Mouse (Mus musculus): ENCODE data around the gene Lhx1. TPM values are rescaled to one million over a fixed set of nuclear protein-coding genes. Genes with fewer than 3 reads are reported as not detected.

Gene Lhx1
- polyA plus RNA-seq, 1 experiment from 2014 or later, result not detected

DNA sequence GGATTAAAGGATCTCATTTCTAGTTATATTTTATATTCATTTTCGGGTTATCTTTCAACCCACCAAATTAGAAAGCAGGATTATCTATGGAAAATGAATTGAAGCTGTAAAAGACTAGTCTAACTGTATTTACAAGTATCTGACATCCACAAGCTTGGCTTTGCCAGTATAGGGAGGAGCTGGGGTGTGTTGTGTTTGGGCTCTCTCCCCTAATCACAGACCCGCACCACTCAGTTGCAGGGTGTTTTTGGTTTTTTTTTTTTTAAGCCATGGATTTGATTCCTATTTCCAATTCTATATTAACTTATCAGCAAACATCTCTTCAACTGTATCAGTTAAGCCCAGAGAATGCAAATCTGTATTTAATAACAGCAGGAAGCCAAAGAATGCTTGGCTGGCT lies 7.9 kb downstream of the Lhx1 start:
- H3K9ac ChIP-seq, result no peak overlapping the region
- no peak overlapping the region for H3K4me2 ChIP-seq
- H3K36me3 ChIP-seq, result no peaks in the 10 kb centered on the region
- H3K4me3 ChIP-seq, result no peak overlapping the region
- peaks cover 18% of the 10 kb centered on the region for H3K4me1 ChIP-seq
- ATAC-seq (ENCODE audit: extremely low read depth, insufficient number of reproducible peaks, low FRiP score, low TSS enrichment), result no peak
- WGBS, result 49% methylated on average over 2 of the region's 2 CpGs
- H3K27ac ChIP-seq (replicated peaks), result no peak overlapping the region
- no peaks in the 10 kb centered on the region for H3K9me3 ChIP-seq
- H3K27me3 ChIP-seq (replicated peaks), result peaks cover 83% of the 10 kb centered on the region

DNA sequence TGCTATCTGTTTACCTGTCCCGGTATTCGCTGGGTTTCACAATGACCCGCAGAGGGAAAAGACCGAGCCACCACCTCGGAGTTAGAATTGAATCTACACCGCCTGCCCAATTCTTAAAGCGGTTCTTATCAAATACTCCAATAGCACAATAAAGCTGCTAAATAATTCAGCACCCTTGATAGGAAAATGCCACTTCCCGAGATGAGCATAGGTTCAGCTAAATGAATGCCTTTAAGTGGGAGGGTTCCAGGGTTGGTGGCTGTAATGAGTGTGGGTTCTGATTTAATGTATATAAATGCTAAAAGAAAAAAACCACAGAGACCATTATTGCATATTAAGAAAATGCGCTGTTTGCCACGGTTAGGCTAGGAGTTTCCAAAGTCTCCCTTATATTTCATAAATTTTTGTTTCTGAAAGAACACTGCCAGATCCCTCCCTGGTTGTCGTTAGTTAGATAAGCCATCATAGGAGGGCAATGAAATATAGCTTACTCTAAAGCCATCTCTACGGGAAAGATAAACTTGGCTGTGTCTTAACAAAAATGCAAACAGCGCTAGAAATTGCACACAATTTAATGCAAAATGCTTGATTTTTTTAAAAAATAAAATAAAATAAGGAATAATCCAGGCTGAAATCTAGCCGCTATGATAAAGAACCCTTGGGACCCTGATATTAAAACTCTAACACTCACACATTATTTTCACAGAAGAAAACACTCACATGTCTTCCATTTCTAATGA lies 8.7 kb downstream of the Lhx1 start:
- H3K4me2 ChIP-seq, result no peak overlapping the region
- no peak overlapping the region for H3K9ac ChIP-seq
- 16% methylated on average over 14 of the region's 14 CpGs for WGBS
- H3K27me3 ChIP-seq (replicated peaks), result peaks cover 75% of the 10 kb centered on the region
- H3K9me3 ChIP-seq, result no peaks in the 10 kb centered on the region
- no peaks in the 10 kb centered on the region for H3K36me3 ChIP-seq
- H3K27ac ChIP-seq (replicated peaks), result no peak overlapping the region
- H3K4me3 ChIP-seq, result no peak overlapping the region
- peaks cover 21% of the 10 kb centered on the region for H3K4me1 ChIP-seq
- no peak for ATAC-seq (ENCODE audit: extremely low read depth, insufficient number of reproducible peaks, low FRiP score, low TSS enrichment)

DNA sequence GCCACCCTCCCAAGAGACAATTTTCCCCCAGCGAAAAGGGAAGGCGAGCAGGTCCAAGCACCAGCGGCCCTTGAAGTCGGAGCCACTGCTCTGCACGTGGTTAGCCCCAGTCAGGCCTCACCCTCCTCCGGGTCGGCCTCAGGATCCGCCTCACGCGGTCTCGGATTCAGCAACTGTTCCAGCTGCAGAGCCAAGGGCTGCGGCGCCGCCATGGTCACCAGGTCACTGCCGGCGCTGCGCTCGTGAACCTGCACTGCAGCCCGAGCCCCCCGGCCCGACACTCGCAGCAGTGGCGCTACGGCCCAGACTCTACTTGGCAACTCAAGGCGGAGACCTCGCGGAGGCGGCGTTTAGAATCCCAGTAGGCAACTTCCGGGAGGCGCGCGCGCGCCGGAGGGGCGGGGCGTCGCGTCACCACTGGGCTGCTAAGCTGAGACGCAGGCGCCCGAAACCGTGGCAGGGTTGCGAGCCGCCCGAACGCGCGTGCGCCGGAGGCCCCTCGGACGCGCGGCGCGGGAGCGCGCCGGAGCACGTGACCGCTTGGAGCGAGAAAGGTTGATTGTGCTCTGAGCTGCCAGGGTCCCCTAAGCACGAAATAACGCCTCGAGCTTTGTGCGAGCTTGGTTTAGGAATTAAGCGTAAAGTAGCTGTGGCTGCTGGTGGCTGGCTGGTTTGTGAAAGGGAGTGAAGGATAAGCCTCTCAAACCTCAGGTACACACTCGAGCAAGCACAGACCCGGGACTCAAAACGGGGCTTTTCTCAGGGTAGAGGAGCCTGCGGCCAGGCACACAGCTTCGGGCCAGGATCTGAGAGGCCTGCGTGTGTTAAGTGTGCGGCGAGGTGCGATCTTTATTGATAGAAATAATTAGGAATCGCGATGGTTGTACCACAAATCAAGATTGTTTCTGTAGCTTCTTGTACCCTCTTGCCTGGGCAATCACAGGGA lies 11.9 kb downstream of the Lhx1 start, which contains the start of gene Aatf:
Gene Aatf (minus strand): TSS at position 352 of the 946 bp plus-strand sequence.
- WGBS, result under 1% methylated on average over 80 of the region's 80 CpGs
- peak; percentile 98 for ATAC-seq (ENCODE audit: extremely low read depth, insufficient number of reproducible peaks, low FRiP score, low TSS enrichment)
- Histone ChIP-seq H3K4me1 (peaks cover 19% of the 10 kb centered on the region), H3K4me3 (peak within 1 kb of the TSS; percentile 72), H3K9me3 (no peaks in the 10 kb centered on the region), H3K27me3 (replicated peaks) (peaks cover 43% of the 10 kb centered on the region), H3K4me2 (peak within 1 kb of the TSS; percentile 94), H3K9ac (peak within 1 kb of the TSS; percentile 89), H3K36me3 (peaks cover 28% of the 10 kb centered on the region), H3K27ac (replicated peaks) (peak within 1 kb of the TSS; percentile 76)

DNA sequence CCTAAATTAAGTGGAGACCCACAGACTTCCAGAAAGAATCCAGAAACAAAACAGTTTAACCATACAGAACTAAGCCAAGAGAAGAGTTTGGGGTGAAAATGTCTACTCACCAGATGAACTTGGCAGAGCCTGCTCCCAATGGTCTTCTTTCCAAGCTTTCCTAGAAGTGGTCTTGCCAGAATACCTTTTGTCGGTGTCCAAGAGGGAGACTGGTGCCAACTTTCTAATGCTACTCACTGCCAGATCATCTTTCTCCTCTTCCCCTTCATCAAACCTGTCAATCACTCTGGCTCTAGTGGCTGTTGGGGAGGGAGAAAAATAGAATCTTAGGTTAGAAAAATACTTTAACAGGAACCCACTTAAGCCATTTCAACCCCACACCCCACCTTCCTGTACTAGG lies 13.3 kb downstream of the Lhx1 start:
- no peak for ATAC-seq (ENCODE audit: extremely low read depth, insufficient number of reproducible peaks, low FRiP score, low TSS enrichment)
- Histone ChIP-seq H3K4me1 (peaks cover 19% of the 10 kb centered on the region), H3K36me3 (peaks cover 42% of the 10 kb centered on the region), H3K27ac (replicated peaks) (no peak overlapping the region), H3K27me3 (replicated peaks) (peaks cover 31% of the 10 kb centered on the region), H3K4me2 (peak overlapping the region; percentile 94), H3K4me3 (peak overlapping the region; percentile 72; the same call in 1 of the 2 replicates), H3K9ac (peak overlapping the region; percentile 85), H3K9me3 (no peaks in the 10 kb centered on the region)
- 85% methylated on average over 1 of the region's 1 CpGs for WGBS

DNA sequence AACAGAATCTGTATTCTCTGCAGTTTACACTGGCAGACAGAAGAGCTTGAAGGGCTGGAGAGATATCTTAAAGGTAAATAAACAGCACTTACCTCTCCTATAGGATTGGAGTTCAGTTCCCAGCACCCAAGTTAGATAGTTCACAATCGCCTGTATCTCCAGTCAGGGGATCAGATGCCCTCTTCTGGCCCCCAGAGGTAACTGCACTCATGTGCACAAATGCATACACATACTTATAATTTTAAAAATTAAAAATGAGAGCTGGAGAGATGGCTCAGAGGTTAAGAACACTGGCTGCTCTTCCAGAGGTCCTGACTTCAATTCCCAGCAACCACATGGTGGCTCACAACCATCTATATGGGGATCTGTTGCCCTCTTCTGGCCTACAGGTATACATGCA lies 21.0 kb downstream of the Lhx1 start:
- no peak overlapping the region for H3K9ac ChIP-seq
- no peak overlapping the region for H3K4me2 ChIP-seq
- H3K27me3 ChIP-seq (replicated peaks), result no peaks in the 10 kb centered on the region
- WGBS, result 96% methylated on average over 1 of the region's 1 CpGs
- no peak for ATAC-seq (ENCODE audit: extremely low read depth, insufficient number of reproducible peaks, low FRiP score, low TSS enrichment)
- H3K36me3 ChIP-seq, result peaks cover 73% of the 10 kb centered on the region
- H3K4me3 ChIP-seq, result no peak overlapping the region
- no peaks in the 10 kb centered on the region for H3K4me1 ChIP-seq
- no peak overlapping the region for H3K27ac ChIP-seq (replicated peaks)
- peaks cover 5% of the 10 kb centered on the region; the same call in 1 of the 2 replicates for H3K9me3 ChIP-seq

- no peaks in the 10 kb centered on the region for H3K27me3 ChIP-seq (replicated peaks)
- no peak overlapping the region for H3K27ac ChIP-seq (replicated peaks)
- H3K4me3 ChIP-seq, result no peak overlapping the region
- H3K4me2 ChIP-seq, result no peak overlapping the region
- WGBS, result 65% methylated on average over 2 of the region's 2 CpGs
- ATAC-seq (ENCODE audit: extremely low read depth, insufficient number of reproducible peaks, low FRiP score, low TSS enrichment), result no peak
- H3K9ac ChIP-seq, result no peak overlapping the region
- H3K4me1 ChIP-seq, result no peaks in the 10 kb centered on the region
- peaks cover 35% of the 10 kb centered on the region for H3K36me3 ChIP-seq
- H3K9me3 ChIP-seq, result no peaks in the 10 kb centered on the region
Observed at GRCm38 (mm10) chr11:84497944-84498343, 27.4 kb downstream of the Lhx1 start.

- Histone ChIP-seq H3K36me3 (peaks cover 40% of the 10 kb centered on the region), H3K4me3 (no peak overlapping the region), H3K27ac (replicated peaks) (no peak overlapping the region), H3K9ac (no peak overlapping the region), H3K4me1 (no peaks in the 10 kb centered on the region), H3K4me2 (no peak overlapping the region), H3K9me3 (no peaks in the 10 kb centered on the region), H3K27me3 (replicated peaks) (no peaks in the 10 kb centered on the region)
- no peak for ATAC-seq (ENCODE audit: extremely low read depth, insufficient number of reproducible peaks, low FRiP score, low TSS enrichment)
Observed at GRCm38 (mm10) chr11:84496901-84497300, 28.4 kb downstream of the Lhx1 start.

DNA sequence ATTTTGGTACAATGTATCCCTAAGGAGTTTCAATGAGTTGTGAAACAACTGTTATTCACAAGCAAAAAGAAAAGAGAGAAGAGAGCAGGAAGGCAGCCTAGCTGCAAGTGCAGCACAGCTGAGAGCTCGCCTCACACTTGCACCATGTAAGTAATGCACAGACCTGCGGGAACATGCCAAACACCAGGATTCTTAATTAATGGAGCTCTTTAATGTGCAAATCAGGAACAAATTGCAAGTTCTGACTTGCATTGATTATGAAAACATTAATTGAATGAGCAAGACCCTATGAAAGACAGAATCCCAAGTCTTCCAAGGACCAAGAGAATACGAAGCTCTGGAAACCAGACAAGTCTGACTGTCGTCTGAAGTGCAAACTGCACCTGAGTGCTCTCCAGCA lies 29.6 kb downstream of the Lhx1 start:
- no peaks in the 10 kb centered on the region for H3K9me3 ChIP-seq
- WGBS, result 89% methylated on average over 4 of the region's 4 CpGs
- no peak overlapping the region for H3K9ac ChIP-seq
- no peaks in the 10 kb centered on the region for H3K27me3 ChIP-seq (replicated peaks)
- no peak for ATAC-seq (ENCODE audit: extremely low read depth, insufficient number of reproducible peaks, low FRiP score, low TSS enrichment)
- H3K4me2 ChIP-seq, result no peak overlapping the region
- no peaks in the 10 kb centered on the region for H3K4me1 ChIP-seq
- H3K4me3 ChIP-seq, result no peak overlapping the region
- H3K36me3 ChIP-seq, result peaks cover 46% of the 10 kb centered on the region
- no peak overlapping the region for H3K27ac ChIP-seq (replicated peaks)

- H3K4me2 ChIP-seq, result no peak overlapping the region
- WGBS, result 75% methylated on average over 7 of the region's 7 CpGs
- ATAC-seq (ENCODE audit: extremely low read depth, insufficient number of reproducible peaks, low FRiP score, low TSS enrichment), result no peak
- H3K27ac ChIP-seq (replicated peaks), result no peak overlapping the region
- no peaks in the 10 kb centered on the region for H3K36me3 ChIP-seq
- H3K9ac ChIP-seq, result no peak overlapping the region
- no peak overlapping the region for H3K4me3 ChIP-seq
- H3K4me1 ChIP-seq, result peaks cover 13% of the 10 kb centered on the region
- H3K9me3 ChIP-seq, result no peaks in the 10 kb centered on the region
- no peaks in the 10 kb centered on the region for H3K27me3 ChIP-seq (replicated peaks)
Observed at GRCm38 (mm10) chr11:84481661-84482060, 43.7 kb downstream of the Lhx1 start.

GRCm38 (mm10) chr11:84480451-84480850 lies 44.9 kb downstream of the Lhx1 start:
- Histone ChIP-seq H3K4me3 (no peak overlapping the region), H3K9ac (no peak overlapping the region), H3K27me3 (replicated peaks) (no peaks in the 10 kb centered on the region), H3K27ac (replicated peaks) (no peak overlapping the region), H3K9me3 (no peaks in the 10 kb centered on the region), H3K4me1 (peaks cover 13% of the 10 kb centered on the region), H3K4me2 (no peak overlapping the region), H3K36me3 (no peaks in the 10 kb centered on the region)
- 61% methylated on average over 3 of the region's 3 CpGs for WGBS
- no peak for ATAC-seq (ENCODE audit: extremely low read depth, insufficient number of reproducible peaks, low FRiP score, low TSS enrichment)

DNA sequence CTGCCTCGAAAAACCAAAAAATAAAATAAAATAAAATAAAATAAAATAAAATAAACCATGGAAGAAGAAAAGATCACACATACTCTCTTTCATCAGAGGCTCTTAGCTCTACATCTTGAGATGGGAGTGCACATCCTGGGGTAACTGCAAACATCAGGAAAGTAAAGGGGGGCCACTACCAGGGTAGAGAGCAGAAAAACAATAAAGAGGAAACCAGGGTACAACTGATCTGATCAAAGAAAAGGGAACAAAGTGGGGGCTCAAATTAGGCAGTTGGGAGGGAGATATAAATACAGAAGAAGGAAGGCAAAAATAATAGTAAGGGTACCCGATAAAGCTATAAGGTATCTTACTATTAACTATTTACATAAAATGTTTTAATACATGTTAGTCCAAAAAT lies 48.7 kb downstream of the Lhx1 start:
- Histone ChIP-seq H3K9ac (no peak overlapping the region), H3K4me1 (peaks cover 13% of the 10 kb centered on the region), H3K9me3 (no peaks in the 10 kb centered on the region), H3K4me3 (no peak overlapping the region), H3K4me2 (no peak overlapping the region), H3K27me3 (replicated peaks) (no peaks in the 10 kb centered on the region), H3K27ac (replicated peaks) (no peak overlapping the region), H3K36me3 (peaks cover 11% of the 10 kb centered on the region)
- no peak for ATAC-seq (ENCODE audit: extremely low read depth, insufficient number of reproducible peaks, low FRiP score, low TSS enrichment)
- WGBS, result 97% methylated on average over 2 of the region's 2 CpGs

Measured in heart, embryonic 13.5 days (tissue).